ENCODE assay signal across 29 mouse cellular contexts in genomic region chr8:90759531-90759930, GRCm38 (mm10). TPM values are rescaled to one million over a fixed set of nuclear protein-coding genes. Genes with fewer than 3 reads are reported as not detected.
DNase-seq lines count a peak whose midpoint lies in the region; ATAC-seq lines count a peak whose summit lies in the region.
"Had no signal": no experiment of that assay in that cellular context is flagged by ENCODE, and none has a peak within 500 bp of the region (broad histone marks: within the 10 kb centered on the region; RNA-seq: fewer than 3 reads in every experiment).

No protein-coding gene starts in this region.

- no peaks in the 10 kb centered on the region for H3K9me3 ChIP-seq in forebrain, embryonic 16.5 days (ENCODE audit: control insufficient read depth, low read length)
- no peaks in the 10 kb centered on the region for H3K9me3 ChIP-seq in forebrain, embryonic 12.5 days
- H3K9me3 ChIP-seq in midbrain, embryonic 14.5 days (ENCODE audit: control insufficient read depth, low read length): no peaks in the 10 kb centered on the region
- peaks cover 13% of the 10 kb centered on the region; the same call in 1 of the 2 replicates for H3K9me3 ChIP-seq in midbrain, embryonic 10.5 days (replicated peaks)
- H3K9me3 ChIP-seq: embryonic facial prominence, embryonic 15.5 days; heart, embryonic 15.5 days had no signal

- 0 out of 2 replicates have a peak, but pooled peaks have one; percentile 36 for ATAC-seq in forebrain, embryonic 16.5 days
- ATAC-seq in forebrain, embryonic 12.5 days (ENCODE audit: low FRiP score): no peak
- no peak for ATAC-seq in midbrain, embryonic 14.5 days (ENCODE audit: low FRiP score, low TSS enrichment)
- ATAC-seq: activated CD4-positive, CD25-positive, alpha-beta regulatory T cell, adult 4 months; Patski had no signal

- H3K27me3 ChIP-seq in forebrain, embryonic 16.5 days (replicated peaks; ENCODE audit: control insufficient read depth, insufficient read depth, low read length): no peaks in the 10 kb centered on the region
- H3K27me3 ChIP-seq in forebrain, embryonic 12.5 days: no peaks in the 10 kb centered on the region
- no peaks in the 10 kb centered on the region for H3K27me3 ChIP-seq in midbrain, embryonic 14.5 days (ENCODE audit: control insufficient read depth, insufficient read depth, low read length)
- H3K27me3 ChIP-seq in midbrain, embryonic 10.5 days (ENCODE audit: low read depth, poor library complexity, severe bottlenecking): no peaks in the 10 kb centered on the region
- H3K27me3 ChIP-seq: embryonic facial prominence, embryonic 15.5 days; heart, embryonic 15.5 days; Patski had no signal

- H3K27ac ChIP-seq in forebrain, embryonic 16.5 days (ENCODE audit: low read length): no peak overlapping the region
- no peak overlapping the region for H3K27ac ChIP-seq in forebrain, embryonic 12.5 days
- no peak overlapping the region for H3K27ac ChIP-seq in midbrain, embryonic 14.5 days (replicated peaks; ENCODE audit: low read depth, low read length)
- H3K27ac ChIP-seq in midbrain, embryonic 10.5 days (replicated peaks): no peak overlapping the region
- H3K27ac ChIP-seq: embryonic facial prominence, embryonic 15.5 days; heart, adult 2 months; heart, embryonic 15.5 days; hindbrain, embryonic 14.5 days had no signal

- peak; percentile 43 for DNase-seq in midbrain, embryonic 14.5 days
- no peak for DNase-seq in midbrain, embryonic 10.5 days (ENCODE audit: low spot score)
- DNase-seq in brain, adult 2 months (ENCODE audit: low read depth, low spot score): peak; percentile 41
- DNase-seq in adrenal gland, adult 8-10 months: no peak
- no peak for DNase-seq in urinary bladder, postnatal 36 days (ENCODE audit: low spot score in 2 of 2)
- DNase-seq: adrenal gland, postnatal 25 days; cerebellum, adult 11 months; cerebellum, adult 8-10 months; cerebellum, postnatal 14 days; embryo, embryonic 11 days; gastrocnemius, postnatal 14 days; heart, adult 2 months; heart, postnatal 14 days had no signal

- peaks cover 11% of the 10 kb centered on the region; the same call in 1 of the 2 replicates for H3K4me1 ChIP-seq in forebrain, embryonic 16.5 days (replicated peaks; ENCODE audit: control insufficient read depth, insufficient read depth, low read length)
- H3K4me1 ChIP-seq in forebrain, embryonic 12.5 days: peaks cover 13% of the 10 kb centered on the region
- H3K4me1 ChIP-seq in midbrain, embryonic 14.5 days (ENCODE audit: control insufficient read depth, insufficient read depth, low read length): no peaks in the 10 kb centered on the region
- peaks cover 4% of the 10 kb centered on the region; the same call in 1 of the 2 replicates for H3K4me1 ChIP-seq in midbrain, embryonic 10.5 days
- H3K4me1 ChIP-seq: embryonic facial prominence, embryonic 15.5 days; heart, embryonic 15.5 days had no signal

- H3K4me2 ChIP-seq in forebrain, embryonic 16.5 days (ENCODE audit: low read length): no peak overlapping the region
- no peak overlapping the region for H3K4me2 ChIP-seq in forebrain, embryonic 12.5 days
- H3K4me2 ChIP-seq in midbrain, embryonic 14.5 days (ENCODE audit: low read length): no peak overlapping the region
- H3K4me2 ChIP-seq: embryonic facial prominence, embryonic 15.5 days; heart, embryonic 11.5 days; heart, embryonic 15.5 days; hindbrain, embryonic 14.5 days had no signal

- H3K9ac ChIP-seq in forebrain, embryonic 16.5 days (replicated peaks; ENCODE audit: low read depth, low read length): no peak overlapping the region
- no peak overlapping the region for H3K9ac ChIP-seq in forebrain, embryonic 12.5 days
- no peak overlapping the region for H3K9ac ChIP-seq in midbrain, embryonic 14.5 days (replicated peaks; ENCODE audit: low read length)
- H3K9ac ChIP-seq: embryonic facial prominence, embryonic 15.5 days; heart, embryonic 15.5 days; hindbrain, embryonic 14.5 days had no signal

- no peaks in the 10 kb centered on the region for H3K36me3 ChIP-seq in forebrain, embryonic 16.5 days (ENCODE audit: control insufficient read depth, insufficient read depth)
- no peaks in the 10 kb centered on the region for H3K36me3 ChIP-seq in forebrain, embryonic 12.5 days (replicated peaks)
- no peaks in the 10 kb centered on the region for H3K36me3 ChIP-seq in midbrain, embryonic 14.5 days (ENCODE audit: control insufficient read depth, insufficient read depth, low read length)
- no peaks in the 10 kb centered on the region for H3K36me3 ChIP-seq in midbrain, embryonic 10.5 days
- H3K36me3 ChIP-seq: embryonic facial prominence, embryonic 15.5 days; heart, embryonic 15.5 days had no signal

- H3K4me3 ChIP-seq in forebrain, embryonic 16.5 days (replicated peaks; ENCODE audit: low read length): no peak overlapping the region
- H3K4me3 ChIP-seq in forebrain, embryonic 12.5 days (replicated peaks): no peak overlapping the region
- no peak overlapping the region for H3K4me3 ChIP-seq in midbrain, embryonic 14.5 days (replicated peaks; ENCODE audit: low read depth, low read length)
- no peak overlapping the region for H3K4me3 ChIP-seq in midbrain, embryonic 10.5 days
- H3K4me3 ChIP-seq: embryonic facial prominence, embryonic 15.5 days; erythroblast, embryonic 14.5 days; heart, adult 2 months; heart, embryonic 15.5 days had no signal

- WGBS in forebrain, embryonic 16.5 days: 26% methylated on average over 9 of the region's 9 CpGs
- WGBS in forebrain, embryonic 12.5 days: 46% methylated on average over 9 of the region's 9 CpGs
- 57% methylated on average over 9 of the region's 9 CpGs for WGBS in midbrain, embryonic 14.5 days
- WGBS in midbrain, embryonic 10.5 days: 74% methylated on average over 9 of the region's 9 CpGs

RNA-seq across cellular contexts. Expression of gene Gm19935, which starts 57.7 kb away (rescaled TPM):
- polyA plus RNA-seq in forebrain, embryonic 16.5 days (2015; fragmentation: Nextera tagmentation; extraction: Ambion mirVana): 0.58 and 0.60 TPM in 2 replicates
- polyA plus RNA-seq in forebrain, embryonic 12.5 days (2016; fragmentation: Nextera tagmentation; extraction: Ambion mirVana): not detected in 2 replicates
- 0.22 TPM in 1 of 2 replicates, not detected in the other for polyA plus RNA-seq in midbrain, embryonic 14.5 days (2014; fragmentation: Nextera tagmentation; extraction: Ambion mirVana)
- polyA plus RNA-seq in midbrain, embryonic 10.5 days (2016; fragmentation: Nextera tagmentation; extraction: Ambion mirVana): not detected in 2 replicates
- total RNA-seq in adrenal gland, adult 8-10 months (2022): under 1 TPM in 1 of 4 experiments, not detected in 3; 0.30 TPM
- total RNA-seq: adrenal gland, adult 18-20 months; adrenal gland, postnatal 25 days; common myeloid progenitor, adult 5-6 weeks; gastrocnemius, adult 18-20 months; gastrocnemius, postnatal 14 days; heart, adult 2 months; hematopoietic stem cell, adult 5-6 weeks; MEL had no signal
- polyA plus RNA-seq: activated CD4-positive, CD25-positive, alpha-beta regulatory T cell, adult 4 months; embryonic facial prominence, embryonic 11.5 days; erythroblast, embryonic 14.5 days; forebrain, embryonic 11.5 days; heart, embryonic 11.5 days; heart, embryonic 15.5 days had no signal

Comparison
In these comparisons a context has a peak if more than half of its experiments do, and no peak if none do; other contexts are left out.
1. DNase-seq: peak in midbrain, embryonic 14.5 days (single experiment) and brain, adult 2 months (single experiment); none in midbrain, embryonic 10.5 days (single experiment), adrenal gland, adult 8-10 months (single experiment) and urinary bladder, postnatal 36 days (0 of 2).